Mouse (Mus musculus) gastrocnemius, postnatal 25 days (tissue): ENCODE results near the gene Foxp1. TPM values are rescaled to one million over a fixed set of nuclear protein-coding genes. Genes with fewer than 3 reads are reported as not detected.

Experiments
- DNase-seq: peaks from one replicate; pipeline ENCODE4 v3.0.0; 2022
- total RNA-seq, 2 experiments: library from RNA; stranded (reverse); gene quantifications; 1 replicate in 1 of 2; 2 replicates in 1 of 2; pipeline ENCODE4 v1.2.3; 2021

Gene Foxp1
- total RNA-seq, 2 experiments from 2014 or later = 16.9 to 17.8 TPM

DNA sequence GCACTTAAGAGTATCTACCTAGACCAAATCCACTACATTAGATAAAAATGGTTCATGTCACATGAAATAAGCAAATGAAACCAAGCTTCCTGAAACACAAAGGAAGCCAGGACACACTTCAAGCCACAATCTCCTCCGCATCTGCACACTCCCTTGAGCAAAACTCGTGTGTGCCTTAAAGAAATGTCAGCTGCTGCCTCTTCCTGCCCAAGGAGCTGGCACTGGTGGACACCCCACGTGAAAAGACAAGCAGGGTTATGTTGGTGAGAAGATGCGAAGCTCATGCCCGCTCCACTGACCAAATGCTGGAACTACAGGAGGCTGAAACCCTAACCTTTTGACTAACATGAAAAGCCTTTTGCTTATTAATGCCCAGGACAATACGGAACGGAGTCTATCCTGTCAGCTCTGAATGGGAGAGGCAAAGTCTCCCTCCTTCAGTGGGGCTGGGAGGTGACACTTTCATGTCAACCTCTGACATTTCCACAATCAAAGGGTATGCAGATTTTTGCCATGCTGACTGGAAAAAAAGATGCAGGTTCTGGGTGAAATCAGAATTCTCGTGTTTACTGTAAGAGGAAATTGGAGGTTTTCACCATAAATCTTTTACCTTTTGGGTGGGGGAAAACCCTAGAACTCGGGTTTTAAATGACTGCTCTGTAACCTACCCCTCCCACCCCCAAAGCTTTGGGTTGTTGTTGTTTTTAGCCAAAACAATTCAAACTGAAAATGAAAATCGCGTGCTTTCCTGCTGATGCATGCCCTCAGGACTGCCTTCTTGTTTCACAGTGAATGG is 261.4 kb downstream of the Foxp1 start:
- DNase-seq = no peak

DNA sequence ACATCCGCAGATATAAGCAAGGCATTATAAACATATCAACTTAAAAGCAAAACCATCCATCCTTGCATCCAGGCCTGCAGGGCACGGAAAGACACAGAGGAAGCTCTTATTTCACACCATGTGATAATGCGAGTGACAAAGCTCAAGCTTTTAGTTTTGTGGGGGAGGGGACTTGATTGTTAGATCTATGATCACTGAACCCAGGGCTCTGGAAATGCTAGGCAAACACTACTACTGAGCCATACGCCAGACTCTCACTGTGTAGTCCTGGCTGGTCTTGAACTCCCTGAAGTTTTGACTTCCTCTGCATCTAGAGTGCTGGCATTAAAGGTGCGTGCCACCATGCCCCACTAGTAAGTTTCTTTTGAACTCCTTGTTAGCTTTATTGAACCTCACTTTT is 264.2 kb downstream of the Foxp1 start:
- no peak for DNase-seq

- DNase-seq = no peak
Observed at GRCm38 (mm10) chr6:99257676-99258075, 264.8 kb downstream of the Foxp1 start.

- DNase-seq = no peak
Observed at GRCm38 (mm10) chr6:99253331-99253730, 269.2 kb downstream of the Foxp1 start.

DNA sequence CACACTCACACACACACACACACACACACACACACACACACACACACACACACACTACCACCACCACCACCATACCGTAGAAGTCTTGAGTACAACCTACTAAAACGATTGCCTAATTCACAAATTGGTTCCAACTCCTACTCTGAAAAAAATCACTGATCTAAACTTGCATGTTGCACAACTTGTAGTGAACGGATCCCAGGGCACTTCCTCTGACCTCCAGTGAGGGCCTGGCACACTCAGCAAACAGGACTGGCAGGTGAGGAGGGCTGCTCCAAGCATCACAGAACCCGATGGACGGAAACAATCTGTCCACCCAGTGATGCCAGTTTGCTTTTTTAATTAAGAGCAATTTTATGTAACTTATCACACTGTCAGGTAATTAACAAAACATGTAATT is 269.7 kb downstream of the Foxp1 start:
- DNase-seq = no peak

DNA sequence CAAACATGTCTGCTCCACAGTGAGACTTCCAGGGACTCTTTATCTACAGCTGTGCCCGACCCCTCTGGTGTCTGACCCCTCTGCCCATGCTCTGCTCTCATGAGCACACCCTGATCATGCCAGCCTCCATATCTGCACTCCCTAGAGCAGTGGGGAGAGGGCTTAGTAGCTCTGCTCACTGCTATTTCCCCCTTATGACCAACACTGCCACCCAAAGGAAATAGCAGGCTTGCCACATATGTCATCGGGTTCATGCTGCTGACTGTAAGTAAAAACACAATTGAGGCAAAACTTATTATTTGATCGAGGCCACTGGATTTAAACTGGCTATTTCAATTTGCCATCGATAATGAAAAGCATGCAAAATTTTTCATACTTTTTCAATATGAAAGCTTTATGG is 270.6 kb downstream of the Foxp1 start:
- DNase-seq = no peak

DNA sequence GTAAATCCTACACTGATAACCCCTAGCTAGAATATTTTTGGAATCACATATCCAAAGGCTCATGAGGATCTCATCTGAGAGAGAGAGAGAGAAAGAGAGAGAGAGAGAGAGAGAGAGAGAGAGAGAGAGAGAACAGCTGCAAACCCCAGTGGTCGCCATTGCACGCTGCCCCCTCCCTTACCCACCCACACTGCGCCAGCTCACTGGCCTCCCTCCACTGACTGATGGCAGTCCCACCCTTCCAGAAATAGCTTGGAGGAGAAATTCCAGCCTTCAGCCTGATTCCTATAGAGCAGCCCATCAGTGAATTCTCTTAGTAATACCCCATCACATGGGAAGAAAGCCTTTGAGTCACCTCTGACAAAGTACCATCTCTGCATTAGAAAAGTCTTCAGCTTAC is 271.3 kb downstream of the Foxp1 start:
- no peak for DNase-seq

DNA sequence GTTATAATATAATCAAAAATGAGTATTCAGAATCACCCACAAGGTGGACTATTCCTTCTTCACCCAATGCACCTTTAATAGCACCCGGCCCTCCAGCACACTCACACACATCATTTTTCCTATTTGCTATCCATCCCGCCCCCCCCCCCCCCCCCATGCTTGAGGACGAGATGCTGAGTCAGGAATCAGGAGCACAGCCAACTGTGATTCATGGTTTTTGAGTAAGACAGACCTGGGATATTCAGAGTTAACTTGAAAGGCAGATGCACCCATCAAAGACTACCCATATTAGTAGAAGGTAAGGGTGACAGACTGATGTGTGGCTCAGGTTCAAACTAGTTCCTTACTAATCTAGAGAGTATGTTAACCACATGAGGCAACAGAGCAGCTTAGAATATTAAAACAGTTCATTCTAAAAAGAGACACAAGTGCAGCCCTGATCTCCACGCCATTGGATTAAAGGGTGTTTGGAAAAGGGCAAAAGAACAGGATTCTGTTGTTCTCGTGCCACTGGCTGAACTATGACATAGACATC is 273.0 kb downstream of the Foxp1 start:
- no peak for DNase-seq

DNA sequence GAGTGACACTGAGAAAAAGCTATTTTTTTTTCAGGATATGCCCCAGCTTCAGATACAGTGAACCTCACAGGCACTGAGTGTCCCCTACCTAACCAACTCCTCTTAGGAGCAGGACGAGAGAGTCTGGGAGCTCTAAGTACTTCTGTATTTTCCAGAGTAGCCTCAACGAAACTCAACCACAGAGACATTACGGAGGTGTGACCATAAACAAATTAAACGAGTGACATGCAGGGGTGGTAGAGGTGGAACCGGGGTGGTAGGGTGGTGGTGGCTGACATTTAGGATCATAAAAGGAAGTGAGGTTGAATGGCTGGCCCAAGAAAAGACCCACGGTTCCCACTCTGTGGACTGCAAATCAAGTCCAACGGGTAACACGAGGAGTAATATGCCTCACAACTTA is 274.1 kb downstream of the Foxp1 start:
- DNase-seq = no peak

DNA sequence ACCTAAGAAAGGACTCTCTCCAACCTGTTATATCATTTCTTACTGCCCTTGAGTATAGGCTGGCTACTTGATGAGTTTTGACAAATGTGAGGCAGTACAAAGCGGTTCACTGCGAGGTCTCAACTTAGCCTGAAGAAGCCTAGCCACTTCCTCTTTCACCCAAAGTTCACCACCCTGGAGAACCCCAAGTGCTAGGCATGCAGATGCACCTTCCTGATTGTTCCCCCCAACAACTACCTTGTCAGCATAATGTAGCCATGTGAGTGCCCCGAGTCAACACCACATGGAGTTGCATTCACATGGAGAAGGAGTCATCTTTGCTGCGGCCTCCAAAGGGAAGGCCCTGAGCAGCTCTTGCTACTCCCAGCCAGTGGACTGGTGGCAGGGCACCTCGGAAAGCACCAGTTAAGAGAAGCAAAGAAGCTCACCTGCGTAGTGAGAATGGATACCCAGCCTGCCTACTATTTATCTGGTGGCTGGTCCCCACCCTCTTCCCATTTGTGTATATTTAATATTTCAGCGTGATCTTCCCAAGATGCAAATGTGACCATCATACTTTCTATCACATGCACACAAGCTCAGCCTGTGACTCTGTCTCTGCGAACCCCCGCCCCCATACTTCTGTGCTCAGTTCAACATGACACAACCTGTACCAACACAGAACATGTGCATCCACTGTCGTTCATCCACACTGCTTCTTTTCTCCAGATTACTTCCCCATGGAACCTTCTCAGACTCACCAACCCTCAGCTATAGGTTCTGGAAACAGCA is 280.7 kb downstream of the Foxp1 start:
- DNase-seq = no peak

DNA sequence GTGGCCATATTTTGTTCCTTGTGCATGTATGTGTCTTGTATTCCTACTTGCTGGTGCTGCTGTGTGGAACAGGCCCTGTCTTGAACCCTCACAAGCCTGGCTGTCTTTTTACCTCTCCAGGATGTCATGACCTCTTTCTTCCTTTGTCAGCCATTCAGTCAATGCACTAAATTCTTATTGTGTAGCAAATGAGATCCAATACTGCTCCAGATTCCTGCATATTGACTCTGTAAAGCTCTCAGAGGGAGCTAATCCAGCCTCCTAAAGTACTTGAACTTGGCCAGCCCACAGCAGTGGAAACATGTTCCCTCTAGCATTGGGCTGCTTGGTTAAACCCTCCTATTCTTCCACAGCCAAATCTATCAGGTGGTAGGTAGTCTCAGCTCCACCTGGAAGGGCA is 281.8 kb downstream of the Foxp1 start:
- DNase-seq = no peak

GRCm38 (mm10) chr6:99235588-99235987 is 286.9 kb downstream of the Foxp1 start:
- DNase-seq = no peak

- no peak for DNase-seq
Observed at GRCm38 (mm10) chr6:99233411-99233810, 289.1 kb downstream of the Foxp1 start.

- DNase-seq = no peak
Observed at GRCm38 (mm10) chr6:99228336-99228870, 294.1 kb downstream of the Foxp1 start.

DNA sequence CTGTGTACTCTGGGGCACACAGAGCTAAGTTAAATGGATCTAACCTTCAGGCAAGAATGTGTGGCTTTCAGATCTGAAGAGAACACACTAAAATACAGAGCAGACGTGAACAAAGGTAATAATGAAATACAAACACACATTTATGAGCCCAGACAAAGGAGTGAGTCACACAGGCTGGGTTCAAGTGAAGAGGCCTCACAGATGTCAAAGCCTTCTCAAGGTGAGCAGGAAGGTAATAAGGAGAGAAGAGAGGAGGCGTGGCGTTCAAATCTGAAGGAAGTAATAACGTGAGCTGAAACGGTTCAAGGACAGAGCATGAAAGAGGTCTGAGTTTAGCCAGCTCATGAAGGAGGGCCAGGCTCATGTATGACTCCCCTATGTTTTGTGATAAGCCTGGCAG is 301.4 kb downstream of the Foxp1 start:
- DNase-seq = no peak

DNA sequence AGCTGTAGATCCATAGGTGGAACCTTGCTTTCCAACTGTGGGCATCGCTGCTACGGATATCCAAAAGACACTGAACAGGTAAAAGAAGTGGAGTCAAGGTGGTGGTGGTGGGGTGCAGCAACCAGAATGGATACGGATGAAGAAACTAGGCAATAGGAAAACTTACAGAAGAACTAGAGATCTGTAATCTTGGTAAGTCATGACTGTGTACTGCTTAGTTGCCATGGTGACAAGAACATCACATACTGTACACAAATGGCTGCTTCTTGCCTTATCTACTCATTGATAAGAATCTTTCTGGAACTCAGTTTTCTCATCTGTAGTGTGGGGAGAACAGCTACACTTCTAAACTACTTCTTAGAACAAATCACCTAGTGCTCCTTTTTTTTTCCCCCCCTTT is 302.0 kb downstream of the Foxp1 start:
- no peak for DNase-seq

DNA sequence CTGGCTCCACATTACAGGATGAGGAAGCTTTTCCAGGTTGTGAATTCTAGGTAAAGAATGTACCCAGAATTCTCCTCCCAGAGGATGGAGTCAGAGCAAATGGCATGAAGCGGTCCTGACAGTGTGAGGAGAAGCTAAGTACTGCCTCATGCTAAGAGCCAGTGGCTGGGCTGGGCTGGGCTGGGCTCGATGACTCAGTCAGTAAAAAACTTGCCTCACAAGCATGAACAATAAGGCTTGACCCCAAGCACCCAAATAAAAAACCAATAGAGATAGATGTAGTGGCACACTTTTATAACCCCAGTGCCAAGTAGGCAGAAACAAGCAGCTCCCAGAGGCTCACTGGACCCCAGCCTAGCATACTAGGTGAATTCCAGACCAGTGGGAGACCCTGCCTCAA is 304.7 kb downstream of the Foxp1 start:
- no peak for DNase-seq

DNA sequence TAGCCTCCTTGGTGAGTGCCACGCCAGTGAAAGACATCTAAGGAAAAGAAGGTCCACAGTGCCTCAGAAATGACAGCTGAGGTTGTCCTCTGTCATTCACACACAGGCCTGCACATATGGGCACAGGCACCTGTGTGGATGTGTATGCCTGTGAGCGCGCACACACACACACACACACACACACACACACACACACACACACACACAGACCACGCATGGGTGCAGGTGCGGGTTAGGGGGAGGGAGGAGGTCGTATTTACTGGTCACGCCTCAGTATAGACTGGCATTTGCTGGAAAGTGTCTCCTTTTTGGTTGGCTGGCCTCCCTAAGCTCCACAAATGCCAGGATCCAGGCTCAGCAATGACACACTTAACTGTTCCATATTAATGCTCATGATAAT is 305.4 kb downstream of the Foxp1 start:
- DNase-seq = no peak

GRCm38 (mm10) chr6:99212461-99212860 is 310.1 kb downstream of the Foxp1 start:
- DNase-seq = no peak

GRCm38 (mm10) chr6:99211663-99212333 is 310.7 kb downstream of the Foxp1 start:
- no peak for DNase-seq

DNA sequence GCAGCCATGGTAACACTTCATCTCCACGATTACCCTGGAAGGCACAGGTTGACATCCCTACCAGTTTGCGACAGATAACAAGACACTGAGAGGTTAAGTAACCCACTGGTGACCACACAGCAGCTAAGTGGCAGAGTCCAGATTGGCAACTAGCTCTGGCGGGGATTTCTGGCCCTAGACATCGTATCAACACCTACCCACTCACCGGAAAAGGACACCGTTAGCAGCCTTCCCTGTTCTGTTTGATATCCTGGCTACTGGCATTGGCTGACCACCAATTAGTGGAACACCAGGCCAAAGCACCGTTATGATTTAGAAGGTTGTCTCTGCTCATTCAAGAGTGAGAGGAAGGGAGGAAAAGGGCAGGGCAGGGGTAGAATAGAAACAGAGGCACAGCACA is 312.4 kb downstream of the Foxp1 start:
- no peak for DNase-seq

- DNase-seq = no peak
Observed at GRCm38 (mm10) chr6:99207226-99207885, 315.2 kb downstream of the Foxp1 start.
